Mouse (Mus musculus) MEL (cell line): Measurements from ENCODE around the gene Tdrkh. TPM values are rescaled to one million over a fixed set of nuclear protein-coding genes. Genes with fewer than 3 reads are reported as not detected.

Experiments
- DNase-seq: peaks from one replicate; pipeline ENCODE4 v3.0.0; 2011; ENCODE audit warnings: low read depth, low spot score
- H3K27ac ChIP-seq: 2 replicates; pipeline ENCODE4 v1.5.1; 2012; ENCODE audit warnings: low read depth, mild to moderate bottlenecking, control low read depth, low read length, moderate library complexity; ENCODE audit not compliant: control insufficient read depth
- H3K27me3 ChIP-seq, 2 experiments: fragments of 150-350 bp in 1 of 2; sonication (generic) in 1 of 2; 2 replicates each; pipeline ENCODE4 v1.6.1; 2012; ENCODE audit warnings: low read length in 2 of 2, mild to moderate bottlenecking in 2 of 2, improper control_type of control experiment in 1 of 2, moderate library complexity in 1 of 2; ENCODE audit not compliant: insufficient read depth in 2 of 2, control insufficient read depth in 1 of 2
- H3K36me3 ChIP-seq, 2 experiments: 2 replicates each; pipeline ENCODE4 v1.6.1; 2012 to 2014; ENCODE audit warnings: low read length in 2 of 2, improper control_type of control experiment in 1 of 2, inconsistent platforms in 1 of 2, mild to moderate bottlenecking in 1 of 2; ENCODE audit not compliant: insufficient read depth in 2 of 2, control insufficient read depth in 1 of 2
- H3K4me1 ChIP-seq, 2 experiments: fragments of 150-350 bp in 1 of 2; sonication (generic) in 1 of 2; 2 replicates each; pipeline ENCODE4 v1.6.1; 2012; ENCODE audit warnings: low read length in 2 of 2, improper control_type of control experiment in 1 of 2, mild to moderate bottlenecking in 1 of 2; ENCODE audit not compliant: insufficient read depth in 2 of 2, control insufficient read depth in 1 of 2
- H3K4me3 ChIP-seq, 2 experiments: fragments of 150-350 bp in 1 of 2; sonication (generic) in 1 of 2; 2 replicates each; pipeline ENCODE4 v1.5.1; 2012; ENCODE audit warnings: low read depth in 2 of 2, low read length in 2 of 2, mild to moderate bottlenecking in 2 of 2, moderate library complexity in 2 of 2, control low read depth in 1 of 2, improper control_type of control experiment in 1 of 2; ENCODE audit not compliant: control insufficient read depth in 1 of 2, insufficient read depth in 1 of 2
- H3K79me2 ChIP-seq: 2 replicates; pipeline ENCODE4 v1.6.1; 2012; ENCODE audit warnings: mild to moderate bottlenecking, low read length, moderate library complexity; ENCODE audit not compliant: control insufficient read depth, poor library complexity, insufficient read depth
- H3K9ac ChIP-seq: 2 replicates; pipeline ENCODE4 v1.6.1; 2012; ENCODE audit warnings: low read depth, mild to moderate bottlenecking, control low read depth, low read length, moderate library complexity; ENCODE audit not compliant: control insufficient read depth, poor library complexity, severe bottlenecking
- H3K9me3 ChIP-seq: fragments of 150-350 bp; sonication (generic); replicated peaks from 2 replicates; pipeline ENCODE4 v1.6.1; 2012; ENCODE audit warnings: mild to moderate bottlenecking, low read length, improper control_type of control experiment, moderate library complexity; ENCODE audit not compliant: insufficient read depth
- BHLHE40 ChIP-seq: IDR thresholded peaks from 2 replicates; pipeline ENCODE4 v1.6.1; 2012; ENCODE audit warnings: low read depth, mild to moderate bottlenecking, inconsistent platforms, low read length, improper control_type of control experiment, borderline replicate concordance
- E2F4 ChIP-seq: IDR thresholded peaks from 2 replicates; pipeline ENCODE4 v1.6.1; 2011; ENCODE audit warnings: low read depth, low read length, improper control_type of control experiment, borderline replicate concordance
- EP300 ChIP-seq, 2 experiments: IDR thresholded peaks; 2 replicates each; pipeline ENCODE4 v1.6.1; 2011; ENCODE audit warnings: improper control_type of control experiment in 2 of 2, low read length in 2 of 2, low read depth in 1 of 2, mild to moderate bottlenecking in 1 of 2
- HCFC1 ChIP-seq: IDR thresholded peaks from 2 replicates; pipeline ENCODE4 v1.6.1; 2012; ENCODE audit warnings: low read depth, mild to moderate bottlenecking, inconsistent platforms, low read length, improper control_type of control experiment, moderate library complexity
- JUND ChIP-seq: IDR thresholded peaks from 2 replicates; pipeline ENCODE4 v1.6.1; 2011; ENCODE audit warnings: low read depth, mild to moderate bottlenecking, improper control_type of control experiment, low read length
- KAT2A ChIP-seq: conservative IDR thresholded peaks from 2 replicates; pipeline ENCODE4 v1.6.1; 2012; ENCODE audit warnings: low read depth, low read length, improper control_type of control experiment, inconsistent platforms
- MEF2A ChIP-seq: IDR thresholded peaks from 2 replicates; pipeline ENCODE4 v1.6.1; 2014; ENCODE audit warnings: low read depth, mild to moderate bottlenecking, inconsistent platforms, low read length, improper control_type of control experiment; ENCODE audit not compliant: poor library complexity, insufficient replicate concordance, severe bottlenecking; ENCODE audit errors: extremely low read depth
- MXI1 ChIP-seq: IDR thresholded peaks from 2 replicates; pipeline ENCODE4 v1.6.1; 2011; ENCODE audit warnings: mild to moderate bottlenecking, low read depth, low read length, improper control_type of control experiment
- MYC ChIP-seq: IDR thresholded peaks from 2 replicates; pipeline ENCODE4 v1.6.1; 2011; ENCODE audit warnings: low read depth, mild to moderate bottlenecking, low read length, improper control_type of control experiment, moderate library complexity
- NELFE ChIP-seq: IDR thresholded peaks from 2 replicates; pipeline ENCODE4 v1.6.1; 2011; ENCODE audit warnings: low read depth, low read length, improper control_type of control experiment
- NRF1 ChIP-seq: IDR thresholded peaks from 2 replicates; pipeline ENCODE4 v1.6.1; 2014; ENCODE audit warnings: low read depth, mild to moderate bottlenecking, inconsistent platforms, low read length, improper control_type of control experiment, moderate library complexity; ENCODE audit not compliant: poor library complexity, insufficient read depth, severe bottlenecking
- POLR2A ChIP-seq, 2 experiments: IDR thresholded peaks; 2 replicates each; pipeline ENCODE4 v1.6.1; 2011 to 2012; ENCODE audit warnings: low read length in 2 of 2, mild to moderate bottlenecking in 2 of 2, control low read depth in 1 of 2, improper control_type of control experiment in 1 of 2, low read depth in 1 of 2, moderate library complexity in 1 of 2; ENCODE audit not compliant: control insufficient read depth in 1 of 2, insufficient read depth in 1 of 2, poor library complexity in 1 of 2
- POLR2AphosphoS2 ChIP-seq: IDR thresholded peaks from 2 replicates; pipeline ENCODE4 v1.6.1; 2011; ENCODE audit warnings: low read length, improper control_type of control experiment
- RAD21 ChIP-seq: IDR thresholded peaks from 2 replicates; pipeline ENCODE4 v1.6.1; 2011; ENCODE audit warnings: mild to moderate bottlenecking, low read depth, low read length, improper control_type of control experiment
- TAL1 ChIP-seq: IDR thresholded peaks from 2 replicates; pipeline ENCODE4 v1.6.1; 2012; ENCODE audit warnings: mild to moderate bottlenecking, inconsistent platforms, low read length, moderate library complexity, mixed read lengths
- TBP ChIP-seq: IDR thresholded peaks from 2 replicates; pipeline ENCODE4 v1.8.0; 2011; ENCODE audit warnings: low read depth, low read length, improper control_type of control experiment
- TCF12 ChIP-seq: IDR thresholded peaks from 2 replicates; pipeline ENCODE4 v1.6.1; 2014; ENCODE audit warnings: low read depth, mild to moderate bottlenecking, inconsistent platforms, low read length, improper control_type of control experiment, moderate library complexity
- UBTF ChIP-seq: IDR thresholded peaks from 2 replicates; pipeline ENCODE4 v1.6.1; 2012; ENCODE audit warnings: low read depth, mild to moderate bottlenecking, inconsistent platforms, low read length, improper control_type of control experiment, moderate library complexity, borderline replicate concordance; ENCODE audit not compliant: insufficient read depth
- USF1 ChIP-seq: IDR thresholded peaks from 2 replicates; pipeline ENCODE4 v1.6.1; 2014; ENCODE audit warnings: low read depth, mild to moderate bottlenecking, inconsistent platforms, low read length, improper control_type of control experiment, moderate library complexity
- ZKSCAN1 ChIP-seq: IDR thresholded peaks from 2 replicates; pipeline ENCODE4 v1.6.1; 2012; ENCODE audit warnings: low read depth, mild to moderate bottlenecking, inconsistent platforms, low read length, improper control_type of control experiment, moderate library complexity
- ZNF384 ChIP-seq: IDR thresholded peaks from 2 replicates; pipeline ENCODE4 v1.6.1; 2012; ENCODE audit warnings: low read depth, mild to moderate bottlenecking, inconsistent platforms, low read length, improper control_type of control experiment
- polyA plus RNA-seq, 2 experiments: library from polyadenylated mRNA; stranded (reverse) in 1 of 2; unstranded in 1 of 2; fragments of >175 nt in 1 of 2; fragments of >200 nt in 1 of 2; gene quantifications; 2 replicates each; pipeline versions ENCODE4 v1.2.1 to v1.2.4; 2012; ENCODE audit warnings: low replicate concordance in 2 of 2, low read depth in 1 of 2; ENCODE audit not compliant: insufficient read length in 2 of 2, insufficient read depth in 1 of 2, missing spikeins in 1 of 2
- total RNA-seq: library from RNA; depleted of rRNA; stranded (reverse); fragments of 300-350 nt; gene quantifications from 2 replicates; pipeline ENCODE4 v1.2.3, GENCODE M21; 2012

Gene Tdrkh
- total and polyA plus RNA-seq, 3 experiments = not detected

GRCm38 (mm10) chr3:94465632-94466430, 52.8 kb downstream of the Tdrkh start:
- H3K36me3 ChIP-seq = no peaks in the 10 kb centered on the region
- TF ChIP-seq TBP = no peak
- TF ChIP-seq MYC = no peak
- TF ChIP-seq ZKSCAN1 = no peak
- no peak for TF ChIP-seq TCF12
- TF ChIP-seq USF1 = no peak
- TF ChIP-seq RAD21 = no peak
- no peak for TF ChIP-seq HCFC1
- no peak for TF ChIP-seq NELFE
- no peak for TF ChIP-seq POLR2AphosphoS2
- no peak for TF ChIP-seq MXI1
- TF ChIP-seq EP300 (IDR thresholded peaks at IDR 0.05; ENCODE audit: low read depth in 1 of 2, low read length in 2 of 2) = no peak
- no peak for TF ChIP-seq E2F4
- TF ChIP-seq UBTF = no peak
- no peak for TF ChIP-seq MEF2A
- TF ChIP-seq JUND = no peak
- TF ChIP-seq POLR2A (IDR thresholded peaks at IDR 0.05; ENCODE audit: control insufficient read depth in 1 of 2, insufficient read depth in 1 of 2, low read depth in 1 of 2, low read length in 2 of 2, poor library complexity in 1 of 2) = no peak
- TF ChIP-seq BHLHE40 = no peak
- TF ChIP-seq KAT2A = no peak
- no peak for TF ChIP-seq TAL1
- no peak for DNase-seq
- no peaks in the 10 kb centered on the region; a peak in 1 of 4 replicates for H3K27me3 ChIP-seq
- H3K27ac ChIP-seq = no peak overlapping the region
- no peak overlapping the region for H3K9ac ChIP-seq
- H3K79me2 ChIP-seq = no peaks in the 10 kb centered on the region
- no peak overlapping the region for H3K4me3 ChIP-seq
- H3K9me3 ChIP-seq = no peaks in the 10 kb centered on the region
- H3K4me1 ChIP-seq = 0 out of 4 replicates have a peak, but pooled peaks cover 0 to 4% of the 10 kb centered on the region in 2 experiments

GRCm38 (mm10) chr3:94468931-94469330, 55.9 kb downstream of the Tdrkh start:
- no peak overlapping the region for H3K27ac ChIP-seq
- H3K27me3 ChIP-seq = no peaks in the 10 kb centered on the region; a peak in 1 of 4 replicates
- H3K4me3 ChIP-seq = no peak overlapping the region
- H3K4me1 ChIP-seq = peaks cover 0 to 8% of the 10 kb centered on the region in 2 experiments; a peak in 3 of 4 replicates
- no peaks in the 10 kb centered on the region for H3K79me2 ChIP-seq
- no peak for TF ChIP-seq JUND
- TF ChIP-seq UBTF = no peak
- no peak for TF ChIP-seq RAD21
- TF ChIP-seq MXI1 = no peak
- no peak for TF ChIP-seq NELFE
- no peak for TF ChIP-seq ZNF384
- TF ChIP-seq NRF1 = no peak
- no peak for TF ChIP-seq POLR2A (IDR thresholded peaks at IDR 0.05; ENCODE audit: control insufficient read depth in 1 of 2, insufficient read depth in 1 of 2, low read depth in 1 of 2, low read length in 2 of 2, poor library complexity in 1 of 2)
- no peak for TF ChIP-seq POLR2AphosphoS2
- H3K9ac ChIP-seq = no peak overlapping the region
- DNase-seq = no peak
- peaks cover 0 to 4% of the 10 kb centered on the region in 2 experiments; a peak in 2 of 4 replicates for H3K36me3 ChIP-seq
- H3K9me3 ChIP-seq = no peaks in the 10 kb centered on the region
